Mouse (Mus musculus) bone marrow macrophage, adult 2 months (primary cell): Measurements from ENCODE around the gene Usp6nl. TPM values are rescaled to one million over a fixed set of nuclear protein-coding genes. Genes with fewer than 3 reads are reported as not detected.

ENCODE experiments used
- H3K27ac ChIP-seq: 2 replicates; pipeline ENCODE4 v1.5.1; 2012; ENCODE audit warnings: low read depth, low read length; ENCODE audit not compliant: insufficient read depth
- H3K4me1 ChIP-seq: 2 replicates; pipeline ENCODE4 v1.6.1; 2012; ENCODE audit warnings: low read length; ENCODE audit not compliant: control insufficient read depth, insufficient read depth
- H3K4me3 ChIP-seq: 2 replicates; pipeline ENCODE4 v1.5.1; 2012; ENCODE audit warnings: mild to moderate bottlenecking, low read length, moderate library complexity; ENCODE audit not compliant: insufficient read depth
- CTCF ChIP-seq: IDR thresholded peaks from 2 replicates; pipeline ENCODE4 v1.5.1; 2012; ENCODE audit warnings: low read depth, mild to moderate bottlenecking, low read length, moderate library complexity
- POLR2A ChIP-seq: IDR thresholded peaks from 2 replicates; pipeline ENCODE4 v1.6.1; 2012; ENCODE audit warnings: mild to moderate bottlenecking, low read depth, low read length, borderline replicate concordance
- polyA plus RNA-seq: library from polyadenylated mRNA; stranded (reverse); fragments of >200 nt; gene quantifications from 2 replicates; pipeline ENCODE4 v1.2.4, GENCODE M21; 2012; ENCODE audit not compliant: missing spikeins, insufficient read depth, insufficient read length

Gene Usp6nl
- polyA plus RNA-seq, 1 experiment: 5.6 TPM

GRCm38 (mm10) chr2:6391261-6391660, 68.8 kb downstream of the Usp6nl start:
- peaks cover 2% of the 10 kb centered on the region for H3K4me1 ChIP-seq
- no peak overlapping the region for H3K4me3 ChIP-seq
- TF ChIP-seq POLR2A (no peak), CTCF (no peak)
- no peak overlapping the region for H3K27ac ChIP-seq

DNA sequence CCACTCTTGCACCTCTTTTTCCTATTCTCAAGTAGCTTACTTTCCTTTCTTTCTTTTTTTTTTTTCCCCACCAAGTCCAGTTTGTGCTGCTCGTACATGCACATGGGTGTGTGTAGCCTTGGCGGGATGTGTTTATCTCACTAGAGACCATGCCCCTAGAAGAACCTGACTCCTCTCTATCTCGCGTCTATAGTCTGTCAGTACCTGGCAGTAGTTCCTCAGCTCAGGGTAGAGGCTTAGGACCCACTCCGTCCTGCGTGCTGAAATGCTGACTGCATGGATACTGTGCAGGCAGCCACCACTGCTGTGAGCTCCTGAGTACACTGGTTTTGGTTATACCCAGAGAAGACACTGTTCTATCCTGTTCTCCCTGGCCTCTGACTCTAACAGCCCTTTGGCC, 69.5 kb downstream of the Usp6nl start:
- TF ChIP-seq CTCF (no peak), POLR2A (no peak)
- Histone ChIP-seq H3K27ac (no peak overlapping the region), H3K4me3 (no peak overlapping the region), H3K4me1 (peaks cover 3% of the 10 kb centered on the region)

- H3K27ac ChIP-seq: no peak overlapping the region
- H3K4me1 ChIP-seq: peaks cover 3% of the 10 kb centered on the region
- TF ChIP-seq CTCF (no peak), POLR2A (no peak)
- H3K4me3 ChIP-seq: no peak overlapping the region
Measured at GRCm38 (mm10) chr2:6395851-6396625, 73.6 kb downstream of the Usp6nl start.

DNA sequence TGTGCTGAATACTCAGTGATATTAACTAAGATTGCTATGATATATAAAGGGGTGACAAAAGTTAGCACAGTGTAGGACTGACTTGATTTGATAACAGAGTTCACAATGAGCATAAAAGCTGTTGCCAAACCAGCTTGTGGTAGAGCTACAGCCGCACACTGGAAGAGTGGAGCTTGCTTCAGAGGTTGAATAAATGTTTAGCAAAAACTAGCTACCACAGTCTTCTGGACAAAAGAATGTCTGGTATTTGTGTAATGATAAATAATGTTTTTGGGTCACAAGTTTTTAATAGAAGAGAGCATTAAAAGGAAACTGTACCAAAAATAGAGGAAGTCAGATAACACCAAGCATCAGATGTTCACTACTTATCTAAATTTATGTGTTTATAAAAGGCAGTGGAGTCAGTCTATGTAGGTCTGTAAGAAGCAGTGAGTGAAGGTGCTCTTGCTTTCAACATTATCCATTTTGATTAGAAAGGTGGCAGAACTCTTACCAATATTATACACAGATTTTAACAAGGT, 74.2 kb downstream of the Usp6nl start:
- peaks cover 3% of the 10 kb centered on the region for H3K4me1 ChIP-seq
- no peak overlapping the region for H3K4me3 ChIP-seq
- no peak for TF ChIP-seq CTCF
- no peak for TF ChIP-seq POLR2A
- H3K27ac ChIP-seq: no peak overlapping the region

- Histone ChIP-seq H3K27ac (no peak overlapping the region), H3K4me1 (peaks cover 3% of the 10 kb centered on the region)
- no peak for TF ChIP-seq POLR2A
- no peak for TF ChIP-seq CTCF
Measured at GRCm38 (mm10) chr2:6397166-6397565, 74.7 kb downstream of the Usp6nl start.

GRCm38 (mm10) chr2:6398826-6399225, 76.4 kb downstream of the Usp6nl start:
- TF ChIP-seq CTCF: no peak
- H3K4me3 ChIP-seq: no peak overlapping the region
- no peak overlapping the region for H3K27ac ChIP-seq
- H3K4me1 ChIP-seq: peaks cover 3% of the 10 kb centered on the region

More at GRCm38 (mm10) chr2:6397166-6397565, 74.7 kb downstream of the Usp6nl start:
- no peak overlapping the region for H3K4me3 ChIP-seq

DNA sequence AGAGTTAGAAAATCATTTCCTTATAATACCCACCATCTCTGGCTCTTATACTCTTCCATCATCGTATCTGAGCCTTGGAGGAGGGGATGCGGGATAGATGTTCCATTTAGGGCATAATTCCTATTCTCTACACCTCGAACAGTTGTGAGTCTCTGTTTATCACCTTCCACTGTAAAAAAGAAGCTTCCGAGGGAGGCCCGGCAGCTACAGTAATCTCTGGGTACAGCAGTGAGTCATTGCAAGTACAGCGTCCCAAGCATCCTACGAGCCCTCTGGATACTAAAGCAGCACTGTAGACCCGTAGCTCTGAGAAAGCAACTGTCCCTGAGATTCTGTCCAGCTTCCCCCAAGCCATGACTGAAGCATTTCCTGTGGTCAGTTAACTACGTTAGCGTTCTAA, 78.6 kb downstream of the Usp6nl start:
- TF ChIP-seq POLR2A (no peak), CTCF (no peak)
- Histone ChIP-seq H3K4me1 (peaks cover 3% of the 10 kb centered on the region), H3K4me3 (no peak overlapping the region), H3K27ac (no peak overlapping the region)

DNA sequence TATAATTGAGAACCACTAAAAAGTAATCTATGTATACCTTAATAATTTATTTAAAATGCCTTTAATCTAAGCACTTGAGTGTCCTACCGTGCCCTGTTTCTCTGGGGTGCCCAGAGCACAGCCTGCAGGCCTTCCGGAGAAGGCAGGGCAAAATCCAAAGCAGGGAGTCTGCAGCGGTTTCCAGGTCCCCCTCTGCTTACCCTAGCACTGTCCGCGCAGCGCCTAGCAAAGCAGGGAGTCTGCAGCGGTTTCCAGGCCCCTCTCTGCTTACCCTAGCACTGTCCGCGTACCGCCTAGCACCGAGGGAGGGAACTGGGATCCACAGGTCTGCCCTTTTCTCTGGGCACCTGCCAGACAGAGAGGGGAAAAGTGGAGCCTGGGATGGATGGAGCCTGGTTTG, 80.9 kb downstream of the Usp6nl start:
- no peak overlapping the region for H3K4me3 ChIP-seq
- no peaks in the 10 kb centered on the region for H3K4me1 ChIP-seq
- no peak overlapping the region for H3K27ac ChIP-seq
- TF ChIP-seq CTCF (no peak), POLR2A (no peak)

DNA sequence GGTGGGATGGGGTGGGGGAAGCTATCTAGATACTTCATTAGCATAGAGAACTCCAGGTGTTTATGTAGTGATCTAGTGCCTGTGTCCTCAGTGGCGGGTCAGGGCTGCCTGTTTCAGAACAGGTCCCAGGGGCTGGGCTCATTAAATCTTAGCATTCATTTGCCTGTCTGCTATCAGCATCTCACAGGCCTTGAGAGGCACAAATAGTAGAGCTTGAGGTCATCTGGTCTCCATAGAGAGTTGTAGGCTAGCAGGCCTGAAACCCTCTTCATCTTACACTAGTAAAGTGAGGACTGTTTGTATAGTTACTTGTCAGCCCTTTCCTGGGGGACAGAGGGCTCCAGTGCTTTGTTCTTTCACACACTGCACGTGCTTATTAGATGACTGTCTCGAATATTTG, 81.5 kb downstream of the Usp6nl start:
- Histone ChIP-seq H3K4me1 (no peaks in the 10 kb centered on the region), H3K4me3 (no peak overlapping the region), H3K27ac (no peak overlapping the region)
- no peak for TF ChIP-seq POLR2A
- no peak for TF ChIP-seq CTCF

- no peak for TF ChIP-seq CTCF
- TF ChIP-seq POLR2A: no peak
- no peak overlapping the region for H3K4me3 ChIP-seq
- H3K4me1 ChIP-seq: no peaks in the 10 kb centered on the region
- no peak overlapping the region for H3K27ac ChIP-seq
Measured at GRCm38 (mm10) chr2:6404627-6405026, 82.2 kb downstream of the Usp6nl start.
